Mouse (Mus musculus) forebrain, embryonic 14.5 days (tissue): ENCODE results near the gene Flywch1. TPM values are rescaled to one million over a fixed set of nuclear protein-coding genes. Genes with fewer than 3 reads are reported as not detected.

Experiments used
- ATAC-seq: fragments of 200-750 bp; cut with Nextera tagmentation; 2 replicates; pipeline ENCODE4 v1.8.0; 2017; ENCODE audit warnings: mild to moderate bottlenecking, moderate library complexity
- DNase-seq: peaks from one replicate; pipeline ENCODE4 v3.0.0-alpha.2; 2015; ENCODE audit warnings: low spot score
- H3K27ac ChIP-seq: fragments of 300-500 bp; sonication (generic); 2 replicates; pipeline ENCODE4 v1.5.1; 2014; ENCODE audit warnings: low read depth, mild to moderate bottlenecking, control low read depth, low read length, moderate library complexity
- H3K27me3 ChIP-seq: fragments of 300-500 bp; sonication (generic); replicated peaks from 2 replicates; pipeline ENCODE4 v1.6.1; 2014; ENCODE audit warnings: low read length, control low read depth, mixed read lengths; ENCODE audit not compliant: control insufficient read depth, insufficient read depth
- H3K36me3 ChIP-seq: fragments of 300-500 bp; sonication (generic); 2 replicates; pipeline ENCODE4 v1.6.1; 2014; ENCODE audit warnings: low read length, control low read depth; ENCODE audit not compliant: control insufficient read depth, insufficient read depth
- H3K4me1 ChIP-seq: fragments of 300-500 bp; sonication (generic); 2 replicates; pipeline ENCODE4 v1.6.1; 2014; ENCODE audit warnings: antibody characterized with exemption, low read length, control low read depth; ENCODE audit not compliant: control insufficient read depth, insufficient read depth
- H3K4me2 ChIP-seq: fragments of 300-500 bp; sonication (generic); 2 replicates; pipeline ENCODE4 v1.6.1; 2014; ENCODE audit warnings: mild to moderate bottlenecking, control low read depth, low read length
- H3K4me3 ChIP-seq: fragments of 300-500 bp; sonication (generic); 2 replicates; pipeline ENCODE4 v1.5.1; 2014; ENCODE audit warnings: low read depth, low read length, control low read depth
- H3K9ac ChIP-seq: fragments of 300-500 bp; sonication (generic); 2 replicates; pipeline ENCODE4 v1.6.1; 2014; ENCODE audit warnings: mild to moderate bottlenecking, low read length, control low read depth, moderate library complexity
- H3K9me3 ChIP-seq: fragments of 300-500 bp; sonication (generic); replicated peaks from 2 replicates; pipeline ENCODE4 v1.6.1; 2016; ENCODE audit warnings: low read length, control low read depth, mixed read lengths; ENCODE audit not compliant: control insufficient read depth
- WGBS: fragments of 180-500 bp; shearing (Covaris S2); extraction: QIAGEN DNeasy Blood & Tissue Kit; methylation state at CpG from one replicate; pipeline ENCODE4 v1.1.7; 2014; 5-methylcytosine and 5-hydroxymethylcytosine counted together
- polyA plus RNA-seq: library from polyadenylated mRNA; unstranded; fragments of >200 nt; fragmentation: Nextera tagmentation; extraction: Ambion mirVana; gene quantifications from 2 replicates; pipeline ENCODE4 v1.2.1, GENCODE M21; 2014

Gene Flywch1
- polyA plus RNA-seq, 1 experiment from 2014 or later: 129 TPM

GRCm38 (mm10) chr17:23719455-23719854 lies 51.9 kb downstream of the Flywch1 start:
- no peak overlapping the region for H3K4me2 ChIP-seq
- no peaks in the 10 kb centered on the region for H3K36me3 ChIP-seq
- no peak overlapping the region for H3K4me3 ChIP-seq
- no peak overlapping the region for H3K9ac ChIP-seq
- no peaks in the 10 kb centered on the region for H3K4me1 ChIP-seq
- DNase-seq: no peak
- no peak for ATAC-seq
- H3K27ac ChIP-seq: no peak overlapping the region
- no peaks in the 10 kb centered on the region for H3K27me3 ChIP-seq
- 33% methylated on average over 1 of the region's 1 CpGs for WGBS
- no peaks in the 10 kb centered on the region for H3K9me3 ChIP-seq

GRCm38 (mm10) chr17:23717003-23717402 lies 54.4 kb downstream of the Flywch1 start:
- H3K27me3 ChIP-seq: no peaks in the 10 kb centered on the region
- H3K27ac ChIP-seq: no peak overlapping the region
- H3K4me2 ChIP-seq: no peak overlapping the region
- ATAC-seq (no peak), DNase-seq (no peak)
- no peaks in the 10 kb centered on the region for H3K4me1 ChIP-seq
- no peak overlapping the region for H3K9ac ChIP-seq
- no peaks in the 10 kb centered on the region for H3K9me3 ChIP-seq
- no peaks in the 10 kb centered on the region for H3K36me3 ChIP-seq
- 57% methylated on average over 2 of the region's 2 CpGs for WGBS
- H3K4me3 ChIP-seq: no peak overlapping the region

- no peak overlapping the region for H3K27ac ChIP-seq
- H3K4me2 ChIP-seq: no peak overlapping the region
- DNase-seq (peak; percentile 83), ATAC-seq (peak; percentile 75)
- 0% methylated on average over 3 of the region's 3 CpGs for WGBS
- H3K9ac ChIP-seq: no peak overlapping the region
- no peak overlapping the region for H3K4me3 ChIP-seq
- peaks cover under 1% of the 10 kb centered on the region; the same call in 1 of the 2 replicates for H3K27me3 ChIP-seq
- H3K9me3 ChIP-seq: no peaks in the 10 kb centered on the region
- no peaks in the 10 kb centered on the region for H3K4me1 ChIP-seq
- no peaks in the 10 kb centered on the region for H3K36me3 ChIP-seq
These were observed 65.2 kb downstream of the Flywch1 start for GRCm38 (mm10) chr17:23706212-23706611.

GRCm38 (mm10) chr17:23705525-23706104 lies 65.8 kb downstream of the Flywch1 start:
- 80% methylated on average over 7 of the region's 7 CpGs for WGBS
- no peak for ATAC-seq
- Histone ChIP-seq H3K27me3 (peaks cover 6% of the 10 kb centered on the region; the same call in 1 of the 2 replicates), H3K27ac (no peak overlapping the region), H3K36me3 (no peaks in the 10 kb centered on the region), H3K9ac (no peak overlapping the region), H3K4me1 (no peaks in the 10 kb centered on the region), H3K9me3 (no peaks in the 10 kb centered on the region), H3K4me2 (no peak overlapping the region), H3K4me3 (no peak overlapping the region)
- DNase-seq: no peak

GRCm38 (mm10) chr17:23704741-23705140 lies 66.7 kb downstream of the Flywch1 start:
- H3K4me2 ChIP-seq: no peak overlapping the region
- H3K4me1 ChIP-seq: no peaks in the 10 kb centered on the region
- WGBS: 54% methylated on average over 7 of the region's 7 CpGs
- no peak overlapping the region for H3K4me3 ChIP-seq
- H3K36me3 ChIP-seq: no peaks in the 10 kb centered on the region
- no peak overlapping the region for H3K27ac ChIP-seq
- peaks cover 7% of the 10 kb centered on the region; the same call in 1 of the 2 replicates for H3K27me3 ChIP-seq
- DNase-seq: peak; percentile 61
- H3K9me3 ChIP-seq: no peaks in the 10 kb centered on the region
- no peak overlapping the region for H3K9ac ChIP-seq
- ATAC-seq: no peak

- no peak overlapping the region for H3K4me2 ChIP-seq
- H3K27me3 ChIP-seq: peaks cover 18% of the 10 kb centered on the region
- ATAC-seq (no peak), DNase-seq (no peak)
- H3K4me3 ChIP-seq: no peak overlapping the region
- no peaks in the 10 kb centered on the region for H3K36me3 ChIP-seq
- no peak overlapping the region for H3K27ac ChIP-seq
- WGBS: 81% methylated on average over 9 of the region's 9 CpGs
- no peaks in the 10 kb centered on the region for H3K4me1 ChIP-seq
- H3K9me3 ChIP-seq: no peaks in the 10 kb centered on the region
- H3K9ac ChIP-seq: no peak overlapping the region
These were observed 68.1 kb downstream of the Flywch1 start for GRCm38 (mm10) chr17:23703301-23703700.

Other genes with a start within 250 kb of the Flywch1 start
- 17.6 and 20.9 TPM in 2 replicates for gene Zfp213, start 207.4 kb downstream of the Flywch1 start, polyA plus RNA-seq
- 24.1 and 26.0 TPM in 2 replicates for gene Zfp13, start 172.1 kb downstream of the Flywch1 start, polyA plus RNA-seq
- gene Zscan10, start 170.7 kb downstream of the Flywch1 start, polyA plus RNA-seq: not detected in 2 replicates
- 0.62 and 0.90 TPM in 2 replicates for gene Mmp25, start 126.3 kb downstream of the Flywch1 start, polyA plus RNA-seq
- not detected in 2 replicates for gene Bicdl2, start 111.1 kb downstream of the Flywch1 start, polyA plus RNA-seq
- 107 and 112 TPM in 2 replicates for gene Hcfc1r1, start 98.0 kb downstream of the Flywch1 start, polyA plus RNA-seq
- 43.8 and 45.9 TPM in 2 replicates for gene Thoc6, start 97.7 kb downstream of the Flywch1 start, polyA plus RNA-seq
- 2.6 and 2.9 TPM in 2 replicates for gene Tnfrsf12a, start 94.1 kb downstream of the Flywch1 start, polyA plus RNA-seq
- 0.24 and 0.25 TPM in 2 replicates for gene Cldn6, start 92.4 kb downstream of the Flywch1 start, polyA plus RNA-seq
- 1.6 and 2.3 TPM in 2 replicates for gene Cldn9, start 87.6 kb downstream of the Flywch1 start, polyA plus RNA-seq
- gene 1520401A03Rik, start 48.8 kb downstream of the Flywch1 start, polyA plus RNA-seq: not detected in 2 replicates
- 18.0 and 23.1 TPM in 2 replicates for gene Pkmyt1, start 45.3 kb downstream of the Flywch1 start, polyA plus RNA-seq
- 31.9 and 38.3 TPM in 2 replicates for gene Paqr4, start 30.7 kb downstream of the Flywch1 start, polyA plus RNA-seq
- gene Kremen2, start 25.8 kb downstream of the Flywch1 start, polyA plus RNA-seq: 0.23 and 0.25 TPM in 2 replicates
- gene Flywch2, start 14.5 kb upstream of the Flywch1 start, polyA plus RNA-seq: 36.9 and 44.2 TPM in 2 replicates
- gene Srrm2, start 18.9 kb upstream of the Flywch1 start, polyA plus RNA-seq: 226 and 339 TPM in 2 replicates
- gene Elob, start 57.5 kb upstream of the Flywch1 start, polyA plus RNA-seq: 1,202 and 1,508 TPM in 2 replicates
- gene Prss33, start 64.5 kb upstream of the Flywch1 start, polyA plus RNA-seq: not detected in 2 replicates
- not detected in 2 replicates for gene Prss32, start 72.3 kb upstream of the Flywch1 start, polyA plus RNA-seq
- 0.31 and 0.66 TPM in 2 replicates for gene Prss41, start 72.6 kb upstream of the Flywch1 start, polyA plus RNA-seq
- not detected in 2 replicates for gene Prss21, start 96.5 kb upstream of the Flywch1 start, polyA plus RNA-seq
- not detected in 2 replicates for gene Dcpp1, start 109.3 kb upstream of the Flywch1 start, polyA plus RNA-seq
- gene Dcpp2, start 109.3 kb upstream of the Flywch1 start, polyA plus RNA-seq: not detected in 2 replicates
- not detected in 2 replicates for gene Dcpp3, start 145.9 kb upstream of the Flywch1 start, polyA plus RNA-seq
- not detected in 2 replicates for gene Sbp, start 170.1 kb upstream of the Flywch1 start, polyA plus RNA-seq
- gene Sbpl, start 183.7 kb upstream of the Flywch1 start, polyA plus RNA-seq: not detected in 2 replicates
- not detected in 2 replicates for gene Prss30, start 209.0 kb upstream of the Flywch1 start, polyA plus RNA-seq
- not detected in 2 replicates for gene Prss22, start 226.5 kb upstream of the Flywch1 start, polyA plus RNA-seq